Mouse (Mus musculus): ENCODE measurements around the gene Tcta. TPM values are rescaled to one million over a fixed set of nuclear protein-coding genes. Genes with fewer than 3 reads are reported as not detected.

Tcta gene
- 52.3 and 56.3 TPM in 2 replicates for polyA plus RNA-seq (2014; fragmentation: Nextera tagmentation; extraction: Ambion mirVana)

- peak within 1 kb of the TSS; percentile 89 for H3K4me3 ChIP-seq (replicated peaks; ENCODE audit: low read depth, low read length)
- peak within 1 kb of the TSS; percentile 97 for H3K27ac ChIP-seq (replicated peaks; ENCODE audit: low read depth, low read length)
- no peaks in the 10 kb centered on the region for H3K27me3 ChIP-seq (ENCODE audit: control insufficient read depth, insufficient read depth, low read length)
- peak; percentile 96 for ATAC-seq (ENCODE audit: low FRiP score, low TSS enrichment)
- H3K9ac ChIP-seq (replicated peaks; ENCODE audit: low read length), result peak within 1 kb of the TSS; percentile 91
- under 1% methylated on average over 80 of the region's 81 CpGs for WGBS
- H3K9me3 ChIP-seq (ENCODE audit: control insufficient read depth, low read length), result no peaks in the 10 kb centered on the region
- H3K36me3 ChIP-seq (ENCODE audit: control insufficient read depth, insufficient read depth, low read length), result peaks cover 28% of the 10 kb centered on the region
- DNase-seq, result peak; percentile 99
- H3K4me2 ChIP-seq (ENCODE audit: low read length), result peak within 1 kb of the TSS; percentile 92
- H3K4me1 ChIP-seq (ENCODE audit: control insufficient read depth, insufficient read depth, low read length), result peaks cover 32% of the 10 kb centered on the region
These were observed at the start of gene Tcta, which contains the start of gene Rhoa for GRCm38 (mm10) chr9:108305629-108306520. Tcta (minus strand) TSS chr9:108306160. Rhoa (plus strand) TSS chr9:108306129.

- WGBS, result 94% methylated on average over 4 of the region's 4 CpGs
- H3K4me3 ChIP-seq (replicated peaks; ENCODE audit: low read depth, low read length), result no peak overlapping the region
- peaks cover 51% of the 10 kb centered on the region for H3K36me3 ChIP-seq (ENCODE audit: control insufficient read depth, insufficient read depth, low read length)
- no peaks in the 10 kb centered on the region for H3K27me3 ChIP-seq (ENCODE audit: control insufficient read depth, insufficient read depth, low read length)
- H3K9me3 ChIP-seq (ENCODE audit: control insufficient read depth, low read length), result no peaks in the 10 kb centered on the region
- no peak overlapping the region for H3K9ac ChIP-seq (replicated peaks; ENCODE audit: low read length)
- ATAC-seq (ENCODE audit: low FRiP score, low TSS enrichment) (no peak), DNase-seq (no peak)
- no peak overlapping the region for H3K27ac ChIP-seq (replicated peaks; ENCODE audit: low read depth, low read length)
- peaks cover 22% of the 10 kb centered on the region for H3K4me1 ChIP-seq (ENCODE audit: control insufficient read depth, insufficient read depth, low read length)
- no peak overlapping the region for H3K4me2 ChIP-seq (ENCODE audit: low read length)
These were observed 43.8 kb upstream of the Tcta start for GRCm38 (mm10) chr9:108349727-108350126.

- Histone ChIP-seq H3K27me3 (ENCODE audit: control insufficient read depth, insufficient read depth, low read length) (no peaks in the 10 kb centered on the region), H3K4me1 (ENCODE audit: control insufficient read depth, insufficient read depth, low read length) (peaks cover 22% of the 10 kb centered on the region), H3K9ac (replicated peaks; ENCODE audit: low read length) (peak overlapping the region; percentile 86), H3K9me3 (ENCODE audit: control insufficient read depth, low read length) (no peaks in the 10 kb centered on the region), H3K27ac (replicated peaks; ENCODE audit: low read depth, low read length) (peak overlapping the region; percentile 98), H3K36me3 (ENCODE audit: control insufficient read depth, insufficient read depth, low read length) (peaks cover 37% of the 10 kb centered on the region), H3K4me2 (ENCODE audit: low read length) (peak overlapping the region; percentile 87), H3K4me3 (replicated peaks; ENCODE audit: low read depth, low read length) (peak overlapping the region; percentile 88)
- DNase-seq (no peak), ATAC-seq (ENCODE audit: low FRiP score, low TSS enrichment) (no peak)
- 12% methylated on average over 14 of the region's 14 CpGs for WGBS
These were observed 42.3 kb upstream of the Tcta start for GRCm38 (mm10) chr9:108348290-108348680.

- Histone ChIP-seq H3K4me2 (ENCODE audit: low read length) (peak within 1 kb of the TSS; percentile 87), H3K9me3 (ENCODE audit: control insufficient read depth, low read length) (no peaks in the 10 kb centered on the region), H3K9ac (replicated peaks; ENCODE audit: low read length) (peak within 1 kb of the TSS; percentile 86), H3K4me3 (replicated peaks; ENCODE audit: low read depth, low read length) (peak within 1 kb of the TSS; percentile 88), H3K27ac (replicated peaks; ENCODE audit: low read depth, low read length) (peak within 1 kb of the TSS; percentile 98), H3K36me3 (ENCODE audit: control insufficient read depth, insufficient read depth, low read length) (peaks cover 31% of the 10 kb centered on the region), H3K4me1 (ENCODE audit: control insufficient read depth, insufficient read depth, low read length) (peaks cover 22% of the 10 kb centered on the region), H3K27me3 (ENCODE audit: control insufficient read depth, insufficient read depth, low read length) (no peaks in the 10 kb centered on the region)
- peak; percentile 98 for DNase-seq
- ATAC-seq (ENCODE audit: low FRiP score, low TSS enrichment), result peak; percentile 93
- under 1% methylated on average over 74 of the region's 75 CpGs for WGBS
These were observed 41.8 kb upstream of the Tcta start, which contains the start of gene Usp4 for GRCm38 (mm10) chr9:108347540-108348289. Usp4 (plus strand) TSS chr9:108347853.

GRCm38 (mm10) chr9:108347024-108347423, 41.1 kb upstream of the Tcta start:
- DNase-seq (no peak), ATAC-seq (ENCODE audit: low FRiP score, low TSS enrichment) (no peak)
- H3K9me3 ChIP-seq (ENCODE audit: control insufficient read depth, low read length), result no peaks in the 10 kb centered on the region
- H3K36me3 ChIP-seq (ENCODE audit: control insufficient read depth, insufficient read depth, low read length), result peaks cover 24% of the 10 kb centered on the region
- 4% methylated on average over 11 of the region's 11 CpGs for WGBS
- peak overlapping the region; percentile 88 for H3K4me3 ChIP-seq (replicated peaks; ENCODE audit: low read depth, low read length)
- H3K4me2 ChIP-seq (ENCODE audit: low read length), result peak overlapping the region; percentile 87
- peak overlapping the region; percentile 86 for H3K9ac ChIP-seq (replicated peaks; ENCODE audit: low read length)
- H3K4me1 ChIP-seq (ENCODE audit: control insufficient read depth, insufficient read depth, low read length), result peaks cover 22% of the 10 kb centered on the region
- peak overlapping the region; percentile 98 for H3K27ac ChIP-seq (replicated peaks; ENCODE audit: low read depth, low read length)
- H3K27me3 ChIP-seq (ENCODE audit: control insufficient read depth, insufficient read depth, low read length), result no peaks in the 10 kb centered on the region

GRCm38 (mm10) chr9:108344471-108344870, 38.5 kb upstream of the Tcta start:
- Histone ChIP-seq H3K27me3 (ENCODE audit: control insufficient read depth, insufficient read depth, low read length) (no peaks in the 10 kb centered on the region), H3K36me3 (ENCODE audit: control insufficient read depth, insufficient read depth, low read length) (no peaks in the 10 kb centered on the region), H3K27ac (replicated peaks; ENCODE audit: low read depth, low read length) (no peak overlapping the region), H3K4me1 (ENCODE audit: control insufficient read depth, insufficient read depth, low read length) (peaks cover 32% of the 10 kb centered on the region), H3K4me3 (replicated peaks; ENCODE audit: low read depth, low read length) (no peak overlapping the region), H3K9me3 (ENCODE audit: control insufficient read depth, low read length) (no peaks in the 10 kb centered on the region), H3K4me2 (ENCODE audit: low read length) (no peak overlapping the region), H3K9ac (replicated peaks; ENCODE audit: low read length) (no peak overlapping the region)
- ATAC-seq (ENCODE audit: low FRiP score, low TSS enrichment) (no peak), DNase-seq (no peak)
- WGBS, result 84% methylated on average over 4 of the region's 4 CpGs

- WGBS, result 86% methylated on average over 1 of the region's 1 CpGs
- ATAC-seq (ENCODE audit: low FRiP score, low TSS enrichment) (no peak), DNase-seq (no peak)
- no peak overlapping the region for H3K27ac ChIP-seq (replicated peaks; ENCODE audit: low read depth, low read length)
- H3K36me3 ChIP-seq (ENCODE audit: control insufficient read depth, insufficient read depth, low read length), result no peaks in the 10 kb centered on the region
- no peaks in the 10 kb centered on the region for H3K27me3 ChIP-seq (ENCODE audit: control insufficient read depth, insufficient read depth, low read length)
- H3K9me3 ChIP-seq (ENCODE audit: control insufficient read depth, low read length), result no peaks in the 10 kb centered on the region
- no peak overlapping the region for H3K4me2 ChIP-seq (ENCODE audit: low read length)
- no peak overlapping the region for H3K4me3 ChIP-seq (replicated peaks; ENCODE audit: low read depth, low read length)
- no peak overlapping the region for H3K9ac ChIP-seq (replicated peaks; ENCODE audit: low read length)
- peaks cover 28% of the 10 kb centered on the region for H3K4me1 ChIP-seq (ENCODE audit: control insufficient read depth, insufficient read depth, low read length)
These were observed 37.9 kb upstream of the Tcta start for GRCm38 (mm10) chr9:108343835-108344234.

GRCm38 (mm10) chr9:108343331-108343730, 37.4 kb upstream of the Tcta start:
- DNase-seq, result no peak
- 86% methylated on average over 3 of the region's 3 CpGs for WGBS

More at GRCm38 (mm10) chr9:108343331-108343730, 37.4 kb upstream of the Tcta start:
- no peak overlapping the region for H3K4me2 ChIP-seq (ENCODE audit: low read length)
- ATAC-seq (ENCODE audit: low FRiP score, low TSS enrichment), result no peak
- no peaks in the 10 kb centered on the region for H3K36me3 ChIP-seq (ENCODE audit: control insufficient read depth, insufficient read depth, low read length)
- H3K27ac ChIP-seq (replicated peaks; ENCODE audit: low read depth, low read length), result no peak overlapping the region
- no peaks in the 10 kb centered on the region for H3K27me3 ChIP-seq (ENCODE audit: control insufficient read depth, insufficient read depth, low read length)
- no peak overlapping the region for H3K9ac ChIP-seq (replicated peaks; ENCODE audit: low read length)
- H3K9me3 ChIP-seq (ENCODE audit: control insufficient read depth, low read length), result no peaks in the 10 kb centered on the region
- H3K4me1 ChIP-seq (ENCODE audit: control insufficient read depth, insufficient read depth, low read length), result peaks cover 23% of the 10 kb centered on the region
- no peak overlapping the region for H3K4me3 ChIP-seq (replicated peaks; ENCODE audit: low read depth, low read length)
